Mouse (Mus musculus) ES-E14 (cell line): ENCODE data around the gene Sgk2.

Experiments
- CHD2 ChIP-seq: IDR thresholded peaks from 2 replicates; pipeline ENCODE4 v1.6.1; 2014; ENCODE audit warnings: mild to moderate bottlenecking, low read depth, low read length, inconsistent platforms
- HCFC1 ChIP-seq: IDR thresholded peaks from 2 replicates; pipeline ENCODE4 v1.6.1; 2012; ENCODE audit warnings: low read length, inconsistent platforms, borderline replicate concordance; ENCODE audit not compliant: insufficient read depth

DNA sequence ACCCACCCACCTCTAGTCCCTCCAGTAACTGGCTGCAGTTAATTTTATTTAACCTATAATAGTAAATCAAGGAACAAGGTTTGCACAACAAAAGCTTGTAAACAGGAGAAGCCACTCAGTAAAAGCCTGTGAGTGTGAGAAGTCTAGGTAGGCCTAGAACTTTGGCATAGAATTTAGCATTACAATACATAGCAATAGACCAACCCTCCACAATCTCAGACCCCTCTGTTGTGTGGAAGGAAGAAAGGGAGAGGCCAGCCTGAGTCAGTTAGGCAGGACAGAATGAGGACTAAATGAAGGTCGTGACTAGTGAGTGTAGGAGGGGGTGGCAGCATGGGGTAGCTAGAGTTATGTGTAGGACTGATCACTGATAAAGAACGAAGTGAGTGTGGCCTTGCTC, 44.6 kb downstream of the Sgk2 start:
- TF ChIP-seq CHD2 (0 out of 2 replicates have a peak, but pooled peaks have one; percentile 33), HCFC1 (peak; percentile 35; the same call in 1 of the 2 replicates)
